Mouse (Mus musculus): ENCODE measurements at regions not wholly inside any gene's neighbourhood (a gene's known extent, or its start where the extent isn't known, plus 50 kb on each side); places are given as distances from the start of the nearest gene placed in this dataset.
"Not testable (repeated sequence)": the region's sequence is repeated elsewhere in the genome, so short reads cannot be mapped to it uniquely, and the experiment has no call there.

GRCm38 (mm10) chr4:9724801-9725200 is 1149.5 kb upstream of the 2610301B20Rik start:
- not testable (repeated sequence) for DNase-seq (ENCODE audit: low spot score)

- DNase-seq (ENCODE audit: low spot score): no peak
These were observed 1136.6 kb upstream of the 2610301B20Rik start for GRCm38 (mm10) chr4:9737691-9738090.

DNA sequence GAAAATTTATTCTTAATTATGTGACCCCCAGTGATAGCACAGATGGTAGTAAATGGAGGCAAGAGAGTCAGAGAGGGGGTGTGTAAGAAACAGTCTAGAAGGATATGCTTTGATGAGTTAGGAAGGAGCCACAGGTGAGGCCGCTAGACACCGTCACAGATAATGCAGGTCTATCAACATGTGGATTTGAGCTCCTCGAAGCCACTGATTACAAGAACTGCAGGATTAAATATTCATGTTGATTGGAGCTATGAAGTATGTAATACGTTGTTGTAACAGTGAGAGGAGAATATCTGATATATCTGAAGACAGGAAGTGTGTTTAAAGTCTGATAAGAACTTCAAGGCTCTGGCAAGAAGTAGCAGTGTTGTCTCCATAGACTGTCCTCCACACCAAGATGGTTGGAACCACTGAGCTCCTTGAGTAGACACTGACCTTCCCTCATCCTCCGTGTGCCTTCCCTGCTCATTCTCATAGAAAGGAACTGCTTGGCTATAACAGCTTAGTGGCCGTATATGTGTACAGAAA is 1126.8 kb upstream of the 2610301B20Rik start:
- no peak for DNase-seq (ENCODE audit: low spot score)

DNA sequence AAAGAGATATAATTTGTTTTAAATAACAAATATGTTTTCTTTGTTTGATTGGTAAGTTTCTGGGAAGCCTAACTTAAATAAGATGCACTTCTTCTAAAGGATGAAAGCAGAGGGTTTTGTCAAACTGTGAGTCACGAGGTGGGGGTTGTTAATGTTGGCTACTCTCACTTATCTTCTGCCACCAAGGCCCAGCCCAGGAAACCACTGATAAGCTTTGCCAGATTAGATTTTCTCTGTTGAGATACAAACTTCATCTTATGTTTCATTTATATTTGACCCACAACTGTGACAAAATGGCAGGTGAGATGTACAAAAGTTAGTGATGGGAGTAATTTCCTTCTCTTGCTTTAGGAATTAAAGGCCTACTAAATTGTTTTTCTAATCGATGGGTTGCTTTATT is 1126.2 kb upstream of the 2610301B20Rik start:
- DNase-seq (ENCODE audit: low spot score): no peak

- DNase-seq (ENCODE audit: low spot score): no peak
These were observed 1124.4 kb upstream of the 2610301B20Rik start for GRCm38 (mm10) chr4:9749877-9750276.

DNA sequence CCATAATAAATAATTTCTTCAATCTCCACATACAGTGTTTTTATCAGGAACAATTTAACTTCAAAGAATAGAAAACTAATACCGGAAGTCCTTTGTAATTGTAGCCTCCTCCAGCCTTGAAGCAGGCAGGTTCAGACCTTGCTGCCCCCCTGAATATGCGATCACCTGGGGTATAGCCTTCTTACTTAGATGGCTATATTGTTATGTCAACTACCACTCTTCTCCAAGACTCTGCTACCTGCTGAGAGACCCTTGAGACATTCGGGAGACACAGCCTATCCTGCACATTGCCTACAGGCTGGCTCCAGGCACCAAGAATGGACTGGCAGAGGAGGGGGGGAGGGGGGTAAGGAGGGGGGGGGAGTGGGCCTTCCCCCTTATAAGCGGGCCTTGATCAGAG is 1123.9 kb upstream of the 2610301B20Rik start:
- DNase-seq (ENCODE audit: low spot score): no peak

DNA sequence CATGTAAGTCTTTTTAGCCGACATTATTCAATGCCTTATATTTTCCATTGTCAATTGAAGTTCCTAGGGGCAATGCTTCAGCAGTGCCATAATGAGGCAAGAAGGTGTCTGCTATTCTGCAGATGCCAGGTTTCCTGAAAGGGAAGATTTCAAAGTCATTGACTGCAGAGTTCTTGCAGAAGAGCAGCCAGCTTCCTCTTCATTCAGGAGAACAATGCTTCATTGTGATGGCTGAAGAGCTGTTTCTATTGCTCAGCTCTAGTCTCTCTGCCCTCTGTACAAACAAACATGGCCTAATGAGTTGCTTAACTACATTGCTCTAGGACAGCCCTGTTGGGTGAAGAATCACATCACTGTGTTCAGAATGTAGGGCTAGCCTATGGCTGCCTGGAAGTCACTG is 1111.0 kb upstream of the 2610301B20Rik start:
- peak; percentile 35 for DNase-seq (ENCODE audit: low spot score)

GRCm38 (mm10) chr4:9769633-9770205 is 1104.6 kb upstream of the 2610301B20Rik start:
- DNase-seq (ENCODE audit: low spot score): peak; percentile 53

GRCm38 (mm10) chr4:9770372-9771102 is 1103.8 kb upstream of the 2610301B20Rik start:
- peak; percentile 83 for DNase-seq (ENCODE audit: low spot score)

GRCm38 (mm10) chr4:9771103-9771474 is 1103.2 kb upstream of the 2610301B20Rik start:
- peak; percentile 35 for DNase-seq (ENCODE audit: low spot score)

- no peak for DNase-seq (ENCODE audit: low spot score)
These were observed 1095.9 kb upstream of the 2610301B20Rik start for GRCm38 (mm10) chr4:9778391-9778790.

DNA sequence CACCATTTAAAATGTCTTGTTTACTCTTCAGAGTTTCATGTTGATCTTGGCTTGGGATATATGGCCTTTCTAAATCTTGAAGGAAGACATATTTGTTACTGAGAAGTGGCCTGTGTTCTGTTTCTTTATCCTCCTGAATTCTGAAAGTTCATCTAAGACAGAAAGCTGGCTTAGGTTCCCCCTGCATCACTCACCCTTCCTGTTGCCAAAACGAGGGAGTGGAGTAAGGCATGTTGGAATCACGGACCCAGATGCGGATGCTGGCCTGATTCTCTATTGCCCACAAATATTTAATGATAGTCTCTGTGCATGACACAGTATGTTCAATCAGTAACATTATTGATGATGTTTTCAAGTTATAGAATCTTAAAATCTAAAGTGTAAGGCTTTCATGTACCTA is 1094.7 kb upstream of the 2610301B20Rik start:
- DNase-seq (ENCODE audit: low spot score): no peak

DNA sequence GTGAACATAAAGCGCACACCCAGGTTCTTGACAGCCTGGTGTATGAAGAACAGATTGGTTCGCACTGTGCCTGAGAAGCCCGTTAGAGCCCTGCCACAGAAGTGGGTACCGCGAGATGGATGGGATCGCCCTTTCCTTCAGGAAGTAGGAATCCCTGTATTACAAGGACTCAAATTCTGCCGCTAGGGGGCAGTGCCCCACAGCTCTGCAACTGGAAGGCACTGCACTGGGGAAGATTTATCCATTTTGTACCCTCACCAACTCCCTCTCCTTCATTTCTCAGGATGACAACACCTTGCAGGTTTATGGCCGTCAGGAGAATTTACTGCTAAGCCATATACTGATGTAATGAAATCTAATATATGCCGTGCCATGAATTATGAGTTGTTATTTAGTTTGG is 1094.1 kb upstream of the 2610301B20Rik start:
- DNase-seq (ENCODE audit: low spot score): peak; percentile 80

DNA sequence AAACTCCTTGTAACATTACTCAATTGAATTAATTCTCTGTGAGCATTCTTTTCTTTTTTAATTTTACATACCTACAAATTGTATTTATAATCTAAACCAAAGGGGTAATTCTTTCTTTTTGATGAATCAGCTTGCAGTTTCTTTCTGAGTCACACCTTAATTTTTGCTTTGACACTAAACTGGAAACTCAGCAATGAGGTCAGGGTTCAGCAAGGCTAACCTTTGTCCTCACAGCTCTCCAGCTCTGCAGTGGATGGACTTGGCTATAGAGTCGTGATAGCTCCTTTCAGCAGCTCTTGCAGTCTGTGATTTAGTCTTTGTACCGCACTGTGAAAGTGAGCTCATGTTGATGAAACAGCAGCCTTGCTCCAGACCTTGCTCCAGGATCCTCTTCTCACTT is 1093.0 kb upstream of the 2610301B20Rik start:
- DNase-seq (ENCODE audit: low spot score): peak; percentile 5

GRCm38 (mm10) chr4:9787795-9788365 is 1086.4 kb upstream of the 2610301B20Rik start:
- DNase-seq (ENCODE audit: low spot score): no peak

GRCm38 (mm10) chr4:9790478-9790877 is 1083.8 kb upstream of the 2610301B20Rik start:
- DNase-seq (ENCODE audit: low spot score): no peak

Measured in embryo, embryonic 10 days (tissue).